ENCODE assay signal across 8 mouse cellular contexts in the genomic region with DNA sequence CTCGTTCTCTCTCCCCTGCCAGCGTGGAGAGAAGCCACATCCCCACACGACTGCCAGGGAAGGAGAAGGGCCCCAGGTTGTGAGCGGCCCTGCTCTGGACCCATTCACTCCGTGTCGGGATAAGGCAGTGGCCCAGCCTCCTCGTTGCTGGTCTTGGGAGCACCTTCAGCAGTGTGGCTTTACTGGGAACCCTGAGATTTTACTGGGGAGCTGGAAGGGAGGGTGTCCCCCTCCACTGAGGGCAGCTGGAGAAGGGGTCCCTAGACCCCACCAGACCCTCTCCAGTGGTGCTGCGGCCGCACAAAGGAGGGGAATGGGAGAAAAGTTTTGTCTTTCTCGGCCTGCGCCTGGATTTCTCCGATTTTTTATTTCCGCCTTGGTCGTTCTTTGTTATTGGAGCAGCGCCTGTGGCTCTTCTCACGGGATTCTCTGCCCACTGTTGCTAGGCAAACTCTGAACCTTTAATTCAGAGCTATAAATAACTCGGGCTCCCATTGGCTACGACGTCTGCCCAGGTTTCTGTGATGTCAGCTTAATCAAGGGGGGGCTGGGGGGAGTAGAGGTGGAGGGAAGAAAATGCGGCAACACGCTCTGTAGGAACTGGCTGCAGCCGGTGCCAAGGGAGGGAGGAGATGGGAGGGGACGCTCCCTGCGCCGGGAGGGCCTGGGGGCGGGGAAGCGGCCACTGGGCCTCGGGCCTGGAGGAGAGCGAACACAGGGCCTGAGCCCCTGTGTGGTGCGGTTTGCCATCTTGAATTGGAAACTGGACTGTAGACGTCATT. TPM values are rescaled to one million over a fixed set of nuclear protein-coding genes. Genes with fewer than 3 reads are reported as not detected.
DNase-seq lines count a peak whose midpoint lies in the region.

No protein-coding gene starts in this region.

- intact Hi-C loops in left cerebral cortex, postnatal 14 days (cut with DNase I), result loop anchor here (2.0 to 5.0 kb wide), 5 partner anchors 51 to 371 kb away; a partner anchor contains a TSS

- peak; percentile 75 to 81 for DNase-seq in adrenal gland, adult 18-20 months (ENCODE audit: low spot score in 2 of 2)
- DNase-seq in embryo, embryonic 10 days (ENCODE audit: low spot score), result peak; percentile 94
- peak; percentile 84 for DNase-seq in gastrocnemius, postnatal 10 days
- DNase-seq in induced T-regulatory cell, adult 2 months (ENCODE audit: low read depth), result peak; percentile 24
- peak; percentile 88 to 97 for DNase-seq in left cerebral cortex, postnatal 14 days (ENCODE audit: low spot score in 2 of 2)
- peak; percentile 98 for DNase-seq in mesoderm, embryonic 11.5 days (ENCODE audit: low read depth, low spot score)
- DNase-seq in right cerebral cortex, postnatal 36 days (ENCODE audit: low spot score in 2 of 2), result peak; percentile 78 to 81
- DNase-seq in urinary bladder, postnatal 4 days (ENCODE audit: low spot score in 2 of 2), result peak; percentile 86 to 89

RNA-seq across cellular contexts. Expression of a gene that starts 51.1 kb away (rescaled TPM):
- total RNA-seq in adrenal gland, adult 18-20 months (2021), result 1 to 10 TPM; 4.8 to 5.0 TPM
- total RNA-seq in gastrocnemius, postnatal 10 days (2021), result 1 to 10 TPM; 1.8 to 2.4 TPM
- total RNA-seq in left cerebral cortex, postnatal 14 days (2021), result 100 to 1,000 TPM; 161 to 172 TPM

Comparison
In these comparisons a context has a peak if more than half of its experiments do, and no peak if none do; other contexts are left out.
1. Peak in every context shown above with its lines: DNase-seq.
2. DNase-seq: peak in every context shown above with its lines; median percentile 98 in mesoderm, embryonic 11.5 days; 94 in embryo, embryonic 10 days; 92 in left cerebral cortex, postnatal 14 days; 88 in urinary bladder, postnatal 4 days; 84 in gastrocnemius, postnatal 10 days; 80 in right cerebral cortex, postnatal 36 days; 78 in adrenal gland, adult 18-20 months; 24 in induced T-regulatory cell, adult 2 months.
3. RNA of a gene that starts 51.1 kb away (total RNA-seq): 161 to 172 TPM in left cerebral cortex, postnatal 14 days; 4.8 to 5.0 TPM in adrenal gland, adult 18-20 months and 1.8 to 2.4 TPM in gastrocnemius, postnatal 10 days; every median in the first group is over 10 times any median in the second.